In genomic region chr2:50127513-50128175, GRCm38 (mm10) we compare ENCODE assay signal across 13 mouse cellular contexts.
DNase-seq lines count a peak whose midpoint lies in the region; ATAC-seq lines count a peak whose summit lies in the region.
"Had no signal": no experiment of that assay in that cellular context is flagged by ENCODE, and none has a peak within 500 bp of the region (broad histone marks: within the 10 kb centered on the region; RNA-seq: fewer than 3 reads in every experiment).

No protein-coding gene starts in this region.

- WGBS in hindbrain, embryonic 15.5 days = 57% methylated on average over 9 of the region's 9 CpGs
- 61% methylated on average over 9 of the region's 9 CpGs for WGBS in neural tube, embryonic 14.5 days

- H3K27me3 ChIP-seq in hindbrain, embryonic 15.5 days = no peaks in the 10 kb centered on the region
- no peaks in the 10 kb centered on the region for H3K27me3 ChIP-seq in neural tube, embryonic 14.5 days (ENCODE audit: control insufficient read depth, insufficient read depth, low read length)
- H3K27me3 ChIP-seq: embryonic facial prominence, embryonic 13.5 days; stomach, embryonic 15.5 days had no signal

- peaks cover 15% of the 10 kb centered on the region for H3K4me1 ChIP-seq in hindbrain, embryonic 15.5 days (replicated peaks)
- H3K4me1 ChIP-seq in neural tube, embryonic 14.5 days (ENCODE audit: control insufficient read depth, insufficient read depth, low read length) = no peaks in the 10 kb centered on the region
- H3K4me1 ChIP-seq: stomach, embryonic 15.5 days had no signal

- H3K9me3 ChIP-seq in hindbrain, embryonic 15.5 days = no peaks in the 10 kb centered on the region
- H3K9me3 ChIP-seq in neural tube, embryonic 14.5 days (ENCODE audit: control insufficient read depth, low read length) = no peaks in the 10 kb centered on the region
- H3K9me3 ChIP-seq: embryonic facial prominence, embryonic 13.5 days; stomach, embryonic 15.5 days had no signal

- 0 out of 2 replicates have a peak overlapping the region, but pooled peaks have one; percentile 6 for H3K27ac ChIP-seq in hindbrain, embryonic 15.5 days (replicated peaks)
- H3K27ac ChIP-seq in neural tube, embryonic 14.5 days (ENCODE audit: low read depth, low read length) = no peak overlapping the region
- H3K27ac ChIP-seq: embryonic facial prominence, embryonic 13.5 days; stomach, embryonic 15.5 days had no signal

- ATAC-seq in hindbrain, embryonic 15.5 days (ENCODE audit: low FRiP score, low read depth) = peak; percentile 74
- ATAC-seq in neural tube, embryonic 14.5 days (ENCODE audit: low read depth) = peak; percentile 76
- ATAC-seq in CD4-positive, CD25-positive, alpha-beta regulatory T cell, adult 4 months = no peak
- ATAC-seq: intestine, embryonic 16.5 days; liver, postnatal 0 days had no signal

- H3K4me3 ChIP-seq in hindbrain, embryonic 15.5 days = no peak overlapping the region
- no peak overlapping the region for H3K4me3 ChIP-seq in neural tube, embryonic 14.5 days (ENCODE audit: low read depth, low read length)
- H3K4me3 ChIP-seq: embryonic facial prominence, embryonic 13.5 days; stomach, embryonic 15.5 days had no signal

- H3K4me2 ChIP-seq in hindbrain, embryonic 15.5 days = no peak overlapping the region
- no peak overlapping the region for H3K4me2 ChIP-seq in neural tube, embryonic 14.5 days (ENCODE audit: low read depth, low read length)
- H3K4me2 ChIP-seq: embryonic facial prominence, embryonic 13.5 days; stomach, embryonic 15.5 days had no signal

- DNase-seq in right cerebral cortex, postnatal 10 days (ENCODE audit: low spot score in 2 of 2) = peak; percentile 34 to 41
- no peak for DNase-seq in right cerebral cortex, postnatal 36 days (ENCODE audit: low spot score in 2 of 2)
- DNase-seq in cerebellum, postnatal 10 days = peak; percentile 91 to 94
- no peak for DNase-seq in left cerebral cortex, adult 9 months (ENCODE audit: low spot score in 2 of 2)
- DNase-seq in spleen, postnatal 14 days (ENCODE audit: low spot score in 2 of 2) = no peak
- DNase-seq: kidney, postnatal 25 days; liver, postnatal 0 days had no signal

- H3K36me3 ChIP-seq in hindbrain, embryonic 15.5 days = no peaks in the 10 kb centered on the region
- H3K36me3 ChIP-seq in neural tube, embryonic 14.5 days (ENCODE audit: control insufficient read depth, insufficient read depth, low read length) = no peaks in the 10 kb centered on the region
- H3K36me3 ChIP-seq: embryonic facial prominence, embryonic 13.5 days; stomach, embryonic 15.5 days had no signal

- H3K9ac ChIP-seq in hindbrain, embryonic 15.5 days = no peak overlapping the region
- no peak overlapping the region for H3K9ac ChIP-seq in neural tube, embryonic 14.5 days (replicated peaks; ENCODE audit: low read depth, low read length)
- H3K9ac ChIP-seq: embryonic facial prominence, embryonic 13.5 days; liver, postnatal 0 days; stomach, embryonic 15.5 days had no signal

Comparison
In these comparisons a context has a peak if more than half of its experiments do, and no peak if none do; other contexts are left out.
1. DNase-seq: peak in right cerebral cortex, postnatal 10 days (2 of 2) and cerebellum, postnatal 10 days (2 of 2); none in right cerebral cortex, postnatal 36 days (0 of 2), left cerebral cortex, adult 9 months (0 of 2) and spleen, postnatal 14 days (0 of 2).